Mouse (Mus musculus): ENCODE data around the gene Il18. TPM values are rescaled to one million over a fixed set of nuclear protein-coding genes. Genes with fewer than 3 reads are reported as not detected.
A peak's percentile ranks its signal among the peaks of the same experiment; 100 is the strongest.

Gene Il18
- polyA plus RNA-seq, 1 experiment = 2.2 TPM

- no peak overlapping the region for H3K27ac ChIP-seq (ENCODE audit: insufficient read depth, low read depth, low read length)
- no peak overlapping the region for H3K4me3 ChIP-seq (ENCODE audit: insufficient read depth, low read depth, low read length)
- TF ChIP-seq POLR2A (IDR thresholded peaks at IDR 0.05; ENCODE audit: low read depth, low read length) = no peak
- WGBS = 86% methylated on average over 4 of the region's 4 CpGs
- no peaks in the 10 kb centered on the region for H3K4me1 ChIP-seq (ENCODE audit: control insufficient read depth, insufficient read depth, low read length)
- no peak for DNase-seq
- H3K27me3 ChIP-seq (replicated peaks; ENCODE audit: control insufficient read depth, insufficient read depth, low read length) = no peaks in the 10 kb centered on the region
- no peaks in the 10 kb centered on the region for H3K36me3 ChIP-seq (ENCODE audit: control insufficient read depth, insufficient read depth, low read length)
Measured at GRCm38 (mm10) chr9:50565940-50566339, 11.3 kb downstream of the Il18 start.

GRCm38 (mm10) chr9:50567372-50567771, 12.7 kb downstream of the Il18 start:
- Histone ChIP-seq H3K36me3 (ENCODE audit: control insufficient read depth, insufficient read depth, low read length) (no peaks in the 10 kb centered on the region), H3K4me1 (ENCODE audit: control insufficient read depth, insufficient read depth, low read length) (no peaks in the 10 kb centered on the region), H3K27me3 (replicated peaks; ENCODE audit: control insufficient read depth, insufficient read depth, low read length) (no peaks in the 10 kb centered on the region), H3K4me3 (ENCODE audit: insufficient read depth, low read depth, low read length) (no peak overlapping the region), H3K27ac (ENCODE audit: insufficient read depth, low read depth, low read length) (no peak overlapping the region)
- no peak for DNase-seq
- TF ChIP-seq POLR2A (IDR thresholded peaks at IDR 0.05; ENCODE audit: low read depth, low read length) = no peak
- no peak for TF ChIP-seq CTCF (conservative IDR thresholded peaks at IDR 0.05; ENCODE audit: insufficient read depth, insufficient read length, low read depth, low read length)
- WGBS = 84% methylated on average over 4 of the region's 4 CpGs

GRCm38 (mm10) chr9:50567881-50568280, 13.3 kb downstream of the Il18 start:
- H3K27ac ChIP-seq (ENCODE audit: insufficient read depth, low read depth, low read length) = no peak overlapping the region
- no peaks in the 10 kb centered on the region for H3K36me3 ChIP-seq (ENCODE audit: control insufficient read depth, insufficient read depth, low read length)
- TF ChIP-seq POLR2A (IDR thresholded peaks at IDR 0.05; ENCODE audit: low read depth, low read length) (no peak), CTCF (conservative IDR thresholded peaks at IDR 0.05; ENCODE audit: insufficient read depth, insufficient read length, low read depth, low read length) (no peak)
- no peak for DNase-seq
- 89% methylated on average over 2 of the region's 2 CpGs for WGBS
- H3K4me3 ChIP-seq (ENCODE audit: insufficient read depth, low read depth, low read length) = no peak overlapping the region
- no peaks in the 10 kb centered on the region for H3K27me3 ChIP-seq (replicated peaks; ENCODE audit: control insufficient read depth, insufficient read depth, low read length)
- no peaks in the 10 kb centered on the region for H3K4me1 ChIP-seq (ENCODE audit: control insufficient read depth, insufficient read depth, low read length)

GRCm38 (mm10) chr9:50569599-50570525, 15.2 kb downstream of the Il18 start:
- H3K27ac ChIP-seq (ENCODE audit: insufficient read depth, low read depth, low read length) = no peak overlapping the region

GRCm38 (mm10) chr9:50580370-50580769, 25.7 kb downstream of the Il18 start:
- H3K27me3 ChIP-seq (replicated peaks; ENCODE audit: control insufficient read depth, insufficient read depth, low read length) = no peaks in the 10 kb centered on the region
- 51% methylated on average over 4 of the region's 4 CpGs for WGBS
- H3K4me1 ChIP-seq (ENCODE audit: control insufficient read depth, insufficient read depth, low read length) = no peaks in the 10 kb centered on the region; the same call in 1 of the 2 replicates
- no peak for TF ChIP-seq CTCF (conservative IDR thresholded peaks at IDR 0.05; ENCODE audit: insufficient read depth, insufficient read length, low read depth, low read length)
- no peak for TF ChIP-seq POLR2A (IDR thresholded peaks at IDR 0.05; ENCODE audit: low read depth, low read length)
- H3K36me3 ChIP-seq (ENCODE audit: control insufficient read depth, insufficient read depth, low read length) = no peaks in the 10 kb centered on the region
- H3K27ac ChIP-seq (ENCODE audit: insufficient read depth, low read depth, low read length) = no peak overlapping the region
- DNase-seq = no peak
- no peak overlapping the region for H3K4me3 ChIP-seq (ENCODE audit: insufficient read depth, low read depth, low read length)

More at GRCm38 (mm10) chr9:50569599-50570525, 15.2 kb downstream of the Il18 start:
- WGBS = 76% methylated on average over 10 of the region's 10 CpGs
- Histone ChIP-seq H3K4me3 (ENCODE audit: insufficient read depth, low read depth, low read length) (no peak overlapping the region), H3K4me1 (ENCODE audit: control insufficient read depth, insufficient read depth, low read length) (no peaks in the 10 kb centered on the region), H3K27me3 (replicated peaks; ENCODE audit: control insufficient read depth, insufficient read depth, low read length) (no peaks in the 10 kb centered on the region), H3K36me3 (ENCODE audit: control insufficient read depth, insufficient read depth, low read length) (no peaks in the 10 kb centered on the region)
- DNase-seq = no peak
- TF ChIP-seq CTCF (conservative IDR thresholded peaks at IDR 0.05; ENCODE audit: insufficient read depth, insufficient read length, low read depth, low read length) (no peak), POLR2A (IDR thresholded peaks at IDR 0.05; ENCODE audit: low read depth, low read length) (no peak)

- Histone ChIP-seq H3K4me1 (ENCODE audit: control insufficient read depth, insufficient read depth, low read length) (peaks cover 4% of the 10 kb centered on the region; the same call in 1 of the 2 replicates), H3K36me3 (ENCODE audit: control insufficient read depth, insufficient read depth, low read length) (no peaks in the 10 kb centered on the region), H3K27ac (ENCODE audit: insufficient read depth, low read depth, low read length) (no peak overlapping the region), H3K4me3 (ENCODE audit: insufficient read depth, low read depth, low read length) (no peak overlapping the region), H3K27me3 (replicated peaks; ENCODE audit: control insufficient read depth, insufficient read depth, low read length) (no peaks in the 10 kb centered on the region)
- TF ChIP-seq CTCF (conservative IDR thresholded peaks at IDR 0.05; ENCODE audit: insufficient read depth, insufficient read length, low read depth, low read length) (no peak), POLR2A (IDR thresholded peaks at IDR 0.05; ENCODE audit: low read depth, low read length) (no peak)
- peak; percentile 91 for DNase-seq
- WGBS = 64% methylated on average over 6 of the region's 6 CpGs
Measured at GRCm38 (mm10) chr9:50585145-50585818, 30.7 kb downstream of the Il18 start.

- Histone ChIP-seq H3K36me3 (ENCODE audit: control insufficient read depth, insufficient read depth, low read length) (no peaks in the 10 kb centered on the region), H3K27ac (ENCODE audit: insufficient read depth, low read depth, low read length) (no peak overlapping the region), H3K4me1 (ENCODE audit: control insufficient read depth, insufficient read depth, low read length) (peaks cover 4% of the 10 kb centered on the region; the same call in 1 of the 2 replicates), H3K4me3 (ENCODE audit: insufficient read depth, low read depth, low read length) (no peak overlapping the region), H3K27me3 (replicated peaks; ENCODE audit: control insufficient read depth, insufficient read depth, low read length) (no peaks in the 10 kb centered on the region)
- no peak for DNase-seq
- WGBS = 76% methylated on average over 4 of the region's 4 CpGs
- TF ChIP-seq CTCF (conservative IDR thresholded peaks at IDR 0.05; ENCODE audit: insufficient read depth, insufficient read length, low read depth, low read length) (no peak), POLR2A (IDR thresholded peaks at IDR 0.05; ENCODE audit: low read depth, low read length) (no peak)
Measured at GRCm38 (mm10) chr9:50586955-50587354, 32.3 kb downstream of the Il18 start.

Data from kidney, adult 2 months (tissue).